Mouse (Mus musculus): ENCODE data around the gene Elovl6. TPM values are rescaled to one million over a fixed set of nuclear protein-coding genes. Genes with fewer than 3 reads are reported as not detected.
A peak's percentile ranks its signal among the peaks of the same experiment; 100 is the strongest.

Elovl6 gene
- polyA plus RNA-seq, 1 experiment from 2014 or later = 20.9 TPM

DNA sequence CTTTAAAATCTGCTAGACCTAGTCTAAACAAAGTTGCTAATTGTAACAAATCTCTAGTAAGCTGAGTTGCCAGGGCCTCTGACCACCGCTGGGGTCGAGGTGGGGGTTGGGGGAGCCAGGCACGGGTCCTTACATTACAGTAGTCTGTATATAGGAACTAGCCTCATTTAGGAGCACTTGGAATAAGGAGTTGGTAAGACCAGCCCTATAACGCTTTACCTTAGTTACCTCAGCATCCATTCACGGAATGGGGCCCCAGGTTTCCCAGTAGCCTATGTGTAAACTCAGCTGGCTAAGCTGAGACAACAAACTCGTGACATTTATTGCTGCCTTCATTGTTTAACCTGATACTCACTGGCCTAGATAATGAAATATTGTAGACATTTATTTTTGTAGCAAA is 3.3 kb downstream of the Elovl6 start:
- WGBS (ENCODE audit: insufficient replicate concordance) = 31% methylated on average over 6 of the region's 6 CpGs
- peak overlapping the region; percentile 83 for H3K4me2 ChIP-seq
- no peaks in the 10 kb centered on the region for H3K36me3 ChIP-seq (ENCODE audit: control insufficient read depth, insufficient read depth, low read length)
- H3K4me3 ChIP-seq (ENCODE audit: low read depth, low read length) = peak overlapping the region; percentile 34
- no peaks in the 10 kb centered on the region for H3K27me3 ChIP-seq (ENCODE audit: control insufficient read depth, insufficient read depth, low read length)
- no peaks in the 10 kb centered on the region for H3K9me3 ChIP-seq (replicated peaks; ENCODE audit: control insufficient read depth, low read length)
- peak overlapping the region; percentile 71 for H3K9ac ChIP-seq (ENCODE audit: low read depth, low read length)
- no peak for ATAC-seq (replicated peaks; ENCODE audit: insufficient number of reproducible peaks, low FRiP score, low TSS enrichment)
- peaks cover 19% of the 10 kb centered on the region for H3K4me1 ChIP-seq (ENCODE audit: control insufficient read depth, insufficient read depth, low read length)
- peak overlapping the region; percentile 95 for H3K27ac ChIP-seq (ENCODE audit: low read depth, low read length)

DNA sequence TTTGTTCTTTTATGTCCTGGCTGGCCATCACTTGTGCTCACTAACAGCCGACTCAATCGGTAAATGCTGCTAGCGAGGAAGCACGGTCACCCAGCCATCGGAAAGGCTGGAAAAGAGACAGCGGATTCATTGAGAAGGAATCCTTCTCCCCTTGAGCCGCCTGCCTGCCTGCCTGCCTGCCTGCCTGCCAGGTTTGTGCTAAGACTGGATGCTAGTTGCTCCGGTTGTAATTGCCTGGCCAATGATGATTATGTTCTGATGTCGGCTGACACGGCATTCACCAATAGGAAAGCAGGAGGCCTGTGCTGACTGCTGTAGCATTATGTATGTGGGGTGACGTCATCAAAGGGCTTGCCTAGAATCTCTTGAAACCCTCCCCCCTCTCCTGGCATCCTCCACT is 4.0 kb downstream of the Elovl6 start:
- H3K27ac ChIP-seq (ENCODE audit: low read depth, low read length) = peak overlapping the region; percentile 95
- ATAC-seq (replicated peaks; ENCODE audit: insufficient number of reproducible peaks, low FRiP score, low TSS enrichment) = peak; percentile 89
- no peaks in the 10 kb centered on the region for H3K9me3 ChIP-seq (replicated peaks; ENCODE audit: control insufficient read depth, low read length)
- H3K27me3 ChIP-seq (ENCODE audit: control insufficient read depth, insufficient read depth, low read length) = no peaks in the 10 kb centered on the region
- WGBS (ENCODE audit: insufficient replicate concordance) = under 1% methylated on average over 11 of the region's 11 CpGs
- H3K4me1 ChIP-seq (ENCODE audit: control insufficient read depth, insufficient read depth, low read length) = peaks cover 19% of the 10 kb centered on the region
- no peaks in the 10 kb centered on the region for H3K36me3 ChIP-seq (ENCODE audit: control insufficient read depth, insufficient read depth, low read length)
- peak overlapping the region; percentile 83 for H3K4me2 ChIP-seq
- H3K4me3 ChIP-seq (ENCODE audit: low read depth, low read length) = peak overlapping the region; percentile 34
- peak overlapping the region; percentile 71 for H3K9ac ChIP-seq (ENCODE audit: low read depth, low read length)

DNA sequence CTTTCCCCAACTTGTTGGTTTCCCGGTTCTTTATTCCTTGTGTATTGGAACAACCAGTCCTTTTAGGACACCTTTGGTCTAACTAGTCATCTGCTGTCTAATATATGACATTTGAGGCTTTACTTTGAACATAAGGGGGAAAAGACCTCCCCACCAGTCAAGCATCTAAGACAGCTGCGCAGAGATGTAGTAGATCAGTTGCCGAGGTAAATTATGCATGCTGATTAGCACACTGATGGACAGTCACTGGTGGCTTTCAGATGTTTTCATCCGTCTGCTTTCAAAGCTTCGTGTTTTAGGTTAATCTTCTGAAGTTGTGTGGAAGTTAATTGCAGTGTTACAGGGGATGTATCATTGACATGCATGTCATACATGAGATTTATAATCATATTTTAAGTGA is 5.8 kb downstream of the Elovl6 start:
- H3K4me3 ChIP-seq (ENCODE audit: low read depth, low read length) = no peak overlapping the region
- peaks cover 15% of the 10 kb centered on the region for H3K4me1 ChIP-seq (ENCODE audit: control insufficient read depth, insufficient read depth, low read length)
- no peaks in the 10 kb centered on the region for H3K9me3 ChIP-seq (replicated peaks; ENCODE audit: control insufficient read depth, low read length)
- WGBS (ENCODE audit: insufficient replicate concordance) = 83% methylated on average over 5 of the region's 5 CpGs
- no peak overlapping the region for H3K27ac ChIP-seq (ENCODE audit: low read depth, low read length)
- H3K27me3 ChIP-seq (ENCODE audit: control insufficient read depth, insufficient read depth, low read length) = no peaks in the 10 kb centered on the region
- H3K36me3 ChIP-seq (ENCODE audit: control insufficient read depth, insufficient read depth, low read length) = no peaks in the 10 kb centered on the region
- H3K4me2 ChIP-seq = no peak overlapping the region
- H3K9ac ChIP-seq (ENCODE audit: low read depth, low read length) = no peak overlapping the region
- no peak for ATAC-seq (replicated peaks; ENCODE audit: insufficient number of reproducible peaks, low FRiP score, low TSS enrichment)

DNA sequence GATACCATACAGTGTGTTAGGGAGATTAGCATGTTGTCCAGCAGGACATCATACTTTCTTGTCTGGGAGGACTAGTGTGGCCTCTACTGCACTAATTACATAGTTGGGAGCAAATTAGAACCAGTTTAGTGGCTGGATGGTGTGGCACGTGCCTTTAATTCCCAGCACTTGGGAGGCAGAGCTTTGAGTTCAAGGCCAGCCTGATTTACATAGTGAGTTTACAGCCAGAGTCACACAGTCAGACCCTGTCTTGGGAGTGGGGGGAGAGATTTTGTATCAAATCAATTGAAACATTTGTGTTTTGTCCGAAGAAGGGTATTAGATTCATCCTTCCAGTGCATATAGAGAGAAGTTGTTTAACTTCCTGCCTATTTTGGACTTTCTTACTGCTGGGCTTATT is 8.7 kb downstream of the Elovl6 start:
- H3K27ac ChIP-seq (ENCODE audit: low read depth, low read length) = no peak overlapping the region
- no peak overlapping the region for H3K4me2 ChIP-seq
- no peaks in the 10 kb centered on the region for H3K27me3 ChIP-seq (ENCODE audit: control insufficient read depth, insufficient read depth, low read length)
- no peak overlapping the region for H3K9ac ChIP-seq (ENCODE audit: low read depth, low read length)
- peaks cover 1% of the 10 kb centered on the region; the same call in 1 of the 2 replicates for H3K4me1 ChIP-seq (ENCODE audit: control insufficient read depth, insufficient read depth, low read length)
- no peak overlapping the region for H3K4me3 ChIP-seq (ENCODE audit: low read depth, low read length)
- peaks cover 4% of the 10 kb centered on the region; the same call in 1 of the 2 replicates for H3K36me3 ChIP-seq (ENCODE audit: control insufficient read depth, insufficient read depth, low read length)
- 87% methylated on average over 2 of the region's 2 CpGs for WGBS (ENCODE audit: insufficient replicate concordance)
- H3K9me3 ChIP-seq (replicated peaks; ENCODE audit: control insufficient read depth, low read length) = no peaks in the 10 kb centered on the region
- ATAC-seq (replicated peaks; ENCODE audit: insufficient number of reproducible peaks, low FRiP score, low TSS enrichment) = no peak

DNA sequence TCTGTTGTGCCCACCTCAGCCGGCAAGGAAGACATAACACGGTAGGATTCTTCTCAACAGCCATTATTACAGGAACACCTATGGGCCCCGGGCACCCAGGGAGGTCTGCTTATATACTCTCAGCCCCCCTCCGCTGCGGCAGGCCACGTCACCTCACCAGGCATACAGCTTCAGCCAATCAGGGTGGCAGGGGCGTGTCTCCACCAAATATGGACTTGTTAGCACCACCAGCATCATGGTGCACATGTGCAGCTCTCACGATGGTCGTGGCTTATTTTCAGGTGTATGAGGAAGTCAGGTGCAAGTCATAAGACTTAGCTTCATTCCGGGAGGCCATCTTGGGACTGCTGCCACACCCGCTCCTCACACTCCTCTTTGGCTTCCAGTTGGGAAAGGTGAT is 9.3 kb downstream of the Elovl6 start:
- H3K27ac ChIP-seq (ENCODE audit: low read depth, low read length) = no peak overlapping the region
- H3K9ac ChIP-seq (ENCODE audit: low read depth, low read length) = no peak overlapping the region
- no peak overlapping the region for H3K4me3 ChIP-seq (ENCODE audit: low read depth, low read length)
- H3K4me1 ChIP-seq (ENCODE audit: control insufficient read depth, insufficient read depth, low read length) = no peaks in the 10 kb centered on the region
- H3K9me3 ChIP-seq (replicated peaks; ENCODE audit: control insufficient read depth, low read length) = no peaks in the 10 kb centered on the region
- ATAC-seq (replicated peaks; ENCODE audit: insufficient number of reproducible peaks, low FRiP score, low TSS enrichment) = no peak
- H3K27me3 ChIP-seq (ENCODE audit: control insufficient read depth, insufficient read depth, low read length) = no peaks in the 10 kb centered on the region
- 93% methylated on average over 11 of the region's 11 CpGs for WGBS (ENCODE audit: insufficient replicate concordance)
- H3K4me2 ChIP-seq = no peak overlapping the region
- H3K36me3 ChIP-seq (ENCODE audit: control insufficient read depth, insufficient read depth, low read length) = peaks cover 4% of the 10 kb centered on the region; the same call in 1 of the 2 replicates

DNA sequence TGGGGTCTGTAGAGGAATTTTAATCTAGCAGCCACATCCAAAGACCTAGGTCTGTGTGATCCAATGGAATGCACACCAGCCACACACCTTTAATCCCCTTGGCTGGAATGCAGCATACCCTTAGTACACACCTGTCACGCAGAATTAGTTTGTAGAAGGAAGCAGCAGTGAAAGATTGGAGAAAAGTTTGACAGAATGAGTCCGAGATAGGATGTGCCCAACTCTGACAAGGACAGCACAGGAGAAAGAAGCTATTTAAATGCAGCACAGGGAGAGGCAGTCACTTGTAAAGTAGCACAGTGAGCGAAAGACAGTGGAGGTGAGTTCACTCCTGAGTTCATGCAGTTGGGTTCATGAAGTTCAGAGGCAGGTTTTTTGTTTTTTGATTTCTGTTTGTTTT is 11.2 kb downstream of the Elovl6 start:
- Histone ChIP-seq H3K4me1 (ENCODE audit: control insufficient read depth, insufficient read depth, low read length) (no peaks in the 10 kb centered on the region), H3K36me3 (ENCODE audit: control insufficient read depth, insufficient read depth, low read length) (peaks cover 4% of the 10 kb centered on the region; the same call in 1 of the 2 replicates), H3K4me3 (ENCODE audit: low read depth, low read length) (no peak overlapping the region), H3K9me3 (replicated peaks; ENCODE audit: control insufficient read depth, low read length) (no peaks in the 10 kb centered on the region), H3K27me3 (ENCODE audit: control insufficient read depth, insufficient read depth, low read length) (no peaks in the 10 kb centered on the region), H3K4me2 (no peak overlapping the region), H3K9ac (ENCODE audit: low read depth, low read length) (no peak overlapping the region), H3K27ac (ENCODE audit: low read depth, low read length) (no peak overlapping the region)
- ATAC-seq (replicated peaks; ENCODE audit: insufficient number of reproducible peaks, low FRiP score, low TSS enrichment) = no peak
- 92% methylated on average over 3 of the region's 3 CpGs for WGBS (ENCODE audit: insufficient replicate concordance)

DNA sequence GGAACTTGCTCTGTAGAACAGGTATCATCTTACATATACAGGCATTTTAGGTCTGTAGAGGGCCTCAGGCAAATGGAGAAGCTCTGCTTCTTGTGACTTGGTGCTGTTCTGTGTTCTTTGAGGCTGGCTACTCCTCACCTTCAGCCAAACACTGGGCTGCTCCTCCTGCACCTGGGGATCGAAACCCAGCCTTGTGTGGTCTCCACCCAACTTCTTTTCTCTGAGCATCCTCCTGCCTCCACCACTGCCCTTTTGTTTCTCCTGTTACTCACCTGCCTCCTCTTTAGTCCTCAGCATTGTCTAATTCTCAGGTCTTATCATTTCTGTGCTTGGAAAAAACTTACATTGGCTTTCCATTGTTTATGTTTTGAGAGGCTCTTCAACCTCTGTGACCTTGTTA is 12.1 kb downstream of the Elovl6 start:
- no peak for ATAC-seq (replicated peaks; ENCODE audit: insufficient number of reproducible peaks, low FRiP score, low TSS enrichment)
- WGBS (ENCODE audit: insufficient replicate concordance) = 81% methylated on average over 1 of the region's 1 CpGs
- Histone ChIP-seq H3K9me3 (replicated peaks; ENCODE audit: control insufficient read depth, low read length) (no peaks in the 10 kb centered on the region), H3K27me3 (ENCODE audit: control insufficient read depth, insufficient read depth, low read length) (no peaks in the 10 kb centered on the region), H3K4me2 (no peak overlapping the region), H3K36me3 (ENCODE audit: control insufficient read depth, insufficient read depth, low read length) (peaks cover 4% of the 10 kb centered on the region; the same call in 1 of the 2 replicates), H3K9ac (ENCODE audit: low read depth, low read length) (no peak overlapping the region), H3K4me3 (ENCODE audit: low read depth, low read length) (no peak overlapping the region), H3K4me1 (ENCODE audit: control insufficient read depth, insufficient read depth, low read length) (no peaks in the 10 kb centered on the region), H3K27ac (ENCODE audit: low read depth, low read length) (no peak overlapping the region)

DNA sequence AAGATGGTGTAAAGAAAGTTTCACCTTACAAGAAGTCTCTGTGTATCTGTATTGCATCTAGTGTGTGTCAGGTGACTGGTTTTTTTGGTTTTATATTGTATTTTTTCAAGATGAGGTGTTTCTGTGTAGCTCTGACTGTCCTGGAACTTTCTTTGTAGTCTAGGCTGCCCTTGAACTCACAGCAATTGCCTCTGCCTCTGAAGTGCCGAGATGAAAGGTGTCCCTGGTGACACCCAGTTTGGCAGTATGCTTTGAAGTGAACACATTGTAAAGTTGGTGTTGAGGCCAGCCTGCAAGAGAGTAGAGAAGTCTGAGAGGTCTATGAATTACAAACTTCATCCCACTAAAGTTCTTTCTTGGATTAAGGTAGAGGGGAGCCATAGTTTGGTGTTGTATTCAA is 13.1 kb downstream of the Elovl6 start:
- Histone ChIP-seq H3K36me3 (ENCODE audit: control insufficient read depth, insufficient read depth, low read length) (peaks cover 4% of the 10 kb centered on the region; the same call in 1 of the 2 replicates), H3K9ac (ENCODE audit: low read depth, low read length) (no peak overlapping the region), H3K27me3 (ENCODE audit: control insufficient read depth, insufficient read depth, low read length) (no peaks in the 10 kb centered on the region), H3K4me2 (no peak overlapping the region), H3K4me3 (ENCODE audit: low read depth, low read length) (no peak overlapping the region), H3K4me1 (ENCODE audit: control insufficient read depth, insufficient read depth, low read length) (no peaks in the 10 kb centered on the region), H3K9me3 (replicated peaks; ENCODE audit: control insufficient read depth, low read length) (no peaks in the 10 kb centered on the region), H3K27ac (ENCODE audit: low read depth, low read length) (no peak overlapping the region)
- no peak for ATAC-seq (replicated peaks; ENCODE audit: insufficient number of reproducible peaks, low FRiP score, low TSS enrichment)
- WGBS (ENCODE audit: insufficient replicate concordance) = 82% methylated on average over 1 of the region's 1 CpGs

DNA sequence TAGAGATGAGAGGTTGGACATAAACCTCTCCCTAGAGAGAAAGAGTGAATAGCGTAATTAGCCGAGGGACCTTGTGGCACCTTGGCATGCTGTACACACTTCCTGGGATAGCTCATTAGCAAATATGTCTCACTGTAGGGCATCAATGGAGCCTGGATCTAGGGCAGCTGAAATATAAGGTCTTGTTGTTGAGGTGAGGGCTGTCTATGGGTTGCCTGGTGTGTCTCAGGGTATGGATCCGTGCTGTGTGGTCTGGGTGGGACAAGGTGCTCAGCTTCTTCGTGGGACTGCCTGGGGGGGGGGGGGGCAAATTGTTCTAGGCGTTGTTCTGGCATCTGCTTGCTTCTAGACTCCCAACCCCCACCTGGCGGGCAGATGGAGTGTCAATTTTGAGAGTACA is 13.6 kb downstream of the Elovl6 start:
- H3K27me3 ChIP-seq (ENCODE audit: control insufficient read depth, insufficient read depth, low read length) = no peaks in the 10 kb centered on the region
- H3K4me2 ChIP-seq = no peak overlapping the region
- WGBS (ENCODE audit: insufficient replicate concordance) = 82% methylated on average over 6 of the region's 6 CpGs
- no peak for ATAC-seq (replicated peaks; ENCODE audit: insufficient number of reproducible peaks, low FRiP score, low TSS enrichment)
- H3K36me3 ChIP-seq (ENCODE audit: control insufficient read depth, insufficient read depth, low read length) = peaks cover 4% of the 10 kb centered on the region; the same call in 1 of the 2 replicates
- no peaks in the 10 kb centered on the region for H3K9me3 ChIP-seq (replicated peaks; ENCODE audit: control insufficient read depth, low read length)
- no peak overlapping the region for H3K4me3 ChIP-seq (ENCODE audit: low read depth, low read length)
- H3K27ac ChIP-seq (ENCODE audit: low read depth, low read length) = no peak overlapping the region
- no peaks in the 10 kb centered on the region for H3K4me1 ChIP-seq (ENCODE audit: control insufficient read depth, insufficient read depth, low read length)
- H3K9ac ChIP-seq (ENCODE audit: low read depth, low read length) = no peak overlapping the region
